Mouse (Mus musculus) CH12.LX (cell line): ENCODE data around the gene Tlx1. TPM values are rescaled to one million over a fixed set of nuclear protein-coding genes. Genes with fewer than 3 reads are reported as not detected.

Experiments used
- DNase-seq: peaks from one replicate; pipeline ENCODE4 v3.0.0-alpha.2; 2013; ENCODE audit errors: extremely low read depth
- H3K27ac ChIP-seq: 2 replicates; pipeline ENCODE4 v1.5.1; 2012; ENCODE audit warnings: low read depth, mild to moderate bottlenecking, control low read depth, moderate library complexity; ENCODE audit not compliant: insufficient read depth
- H3K27me3 ChIP-seq: replicated peaks from 2 replicates; pipeline ENCODE3; 2012; ENCODE audit warnings: inconsistent platforms
- H3K36me3 ChIP-seq, 2 experiments: replicated peaks in 1 of 2; 2 replicates each; pipeline versions ENCODE3 to v1.6.1; 2012; ENCODE audit warnings: inconsistent platforms in 1 of 2, low read length in 1 of 2, mild to moderate bottlenecking in 1 of 2, mixed read lengths in 1 of 2, moderate library complexity in 1 of 2; ENCODE audit not compliant: control insufficient read depth in 1 of 2, insufficient read depth in 1 of 2
- H3K4me1 ChIP-seq, 2 experiments: 2 replicates each; pipeline ENCODE4 v1.6.1; 2012; ENCODE audit warnings: inconsistent platforms in 1 of 2, moderate library complexity in 1 of 2; ENCODE audit not compliant: insufficient read depth in 2 of 2, control insufficient read depth in 1 of 2
- H3K4me2 ChIP-seq: 2 replicates; pipeline ENCODE4 v1.6.1; 2012; ENCODE audit warnings: low read depth, mild to moderate bottlenecking, control low read depth; ENCODE audit not compliant: poor library complexity, insufficient read depth, severe bottlenecking
- H3K4me3 ChIP-seq, 3 experiments: fragments of 150-350 bp in 1 of 3; sonication (generic) in 1 of 3; replicated peaks in 1 of 3; 2 replicates each; pipeline versions ENCODE3 to v1.5.1; 2011 to 2012; ENCODE audit warnings: low read depth in 2 of 3, low read length in 2 of 3, mild to moderate bottlenecking in 2 of 3, moderate library complexity in 2 of 3, control low read depth in 1 of 3, improper control_type of control experiment in 1 of 3, inconsistent platforms in 1 of 3, mixed read lengths in 1 of 3; ENCODE audit not compliant: poor library complexity in 1 of 3
- H3K79me2 ChIP-seq: replicated peaks from 2 replicates; pipeline ENCODE4 v1.6.1; 2012; ENCODE audit warnings: mild to moderate bottlenecking, moderate library complexity; ENCODE audit not compliant: control insufficient read depth, poor library complexity, insufficient read depth, severe bottlenecking; ENCODE audit errors: extremely low read depth
- H3K9ac ChIP-seq: 2 replicates; pipeline ENCODE4 v1.6.1; 2012; ENCODE audit warnings: low read depth, mild to moderate bottlenecking, control low read depth, moderate library complexity; ENCODE audit not compliant: insufficient read depth
- H3K9me3 ChIP-seq: replicated peaks from 2 replicates; pipeline ENCODE3; 2012; ENCODE audit warnings: low read length, inconsistent platforms, mixed read lengths
- E2F4 ChIP-seq: IDR thresholded peaks from 2 replicates; pipeline ENCODE4 v1.6.1; 2011; ENCODE audit warnings: low read depth, low read length, improper control_type of control experiment; ENCODE audit not compliant: insufficient replicate concordance
- ETS1 ChIP-seq: conservative IDR thresholded peaks from 2 replicates; pipeline ENCODE4 v1.6.1; 2012; ENCODE audit warnings: low read depth, mild to moderate bottlenecking, inconsistent platforms, low read length, improper control_type of control experiment, moderate library complexity
- JUN ChIP-seq: IDR thresholded peaks from 2 replicates; pipeline ENCODE4 v1.6.1; 2011; ENCODE audit warnings: low read depth, mild to moderate bottlenecking, low read length, improper control_type of control experiment, moderate library complexity; ENCODE audit not compliant: insufficient read depth
- JUND ChIP-seq: conservative IDR thresholded peaks from 2 replicates; pipeline ENCODE4 v1.6.1; 2011; ENCODE audit warnings: low read depth, low read length, improper control_type of control experiment
- KAT2A ChIP-seq: IDR thresholded peaks from 2 replicates; pipeline ENCODE4 v1.6.1; 2012; ENCODE audit warnings: low read length, improper control_type of control experiment, inconsistent platforms; ENCODE audit not compliant: insufficient replicate concordance
- MAFK ChIP-seq: IDR thresholded peaks from 2 replicates; pipeline ENCODE4 v1.6.1; 2011; ENCODE audit warnings: low read length, improper control_type of control experiment; ENCODE audit not compliant: insufficient replicate concordance
- MAX ChIP-seq: IDR thresholded peaks from 2 replicates; pipeline ENCODE4 v1.6.1; 2011; ENCODE audit warnings: low read length, improper control_type of control experiment
- MYC ChIP-seq: IDR thresholded peaks from 2 replicates; pipeline ENCODE4 v1.6.1; 2011; ENCODE audit warnings: low read depth, mild to moderate bottlenecking, improper control_type of control experiment, low read length
- NELFE ChIP-seq: IDR thresholded peaks from 2 replicates; pipeline ENCODE4 v1.6.1; 2011; ENCODE audit warnings: low read depth, low read length, improper control_type of control experiment
- NRF1 ChIP-seq: IDR thresholded peaks from 2 replicates; pipeline ENCODE4 v1.6.1; 2014; ENCODE audit warnings: low read depth, mild to moderate bottlenecking, inconsistent platforms, low read length, improper control_type of control experiment, moderate library complexity
- SMC3 ChIP-seq: IDR thresholded peaks from 2 replicates; pipeline ENCODE4 v1.6.1; 2011; ENCODE audit warnings: low read depth, low read length, improper control_type of control experiment
- UBTF ChIP-seq: IDR thresholded peaks from 2 replicates; pipeline ENCODE4 v1.6.1; 2012; ENCODE audit warnings: low read depth, mild to moderate bottlenecking, inconsistent platforms, low read length, improper control_type of control experiment, moderate library complexity
- dilution Hi-C: fragments of 300-500 bp; cut with MboI; formaldehyde crosslinking; loops from 2 replicates; pipeline ENCODE4 v1.14.3; 2020; ENCODE audit warnings: low sequenced_read_pairs; ENCODE audit not compliant: extremely low pct_unique_long_range_greater_than_20kb, extremely low pct_ligation_motif_present
- in situ Hi-C: fragments of 300-500 bp; cut with MboI; formaldehyde crosslinking; loops from 3 replicates; pipeline ENCODE4 v1.14.3; 2019; ENCODE audit warnings: low sequenced_read_pairs, low pct_ligation_motif_present, low pct_unique_long_range_greater_than_20kb, mixed read lengths
- polyA plus RNA-seq: library from polyadenylated mRNA; unstranded; fragments of >175 nt; gene quantifications from 2 replicates; pipeline ENCODE4 v1.2.1, GENCODE M21; 2012; ENCODE audit warnings: low read depth; ENCODE audit not compliant: insufficient read length
- total RNA-seq, 2 experiments: library from RNA; depleted of rRNA; stranded (reverse); fragments of 300-350 nt in 1 of 2; fragments of >200 nt in 1 of 2; gene quantifications; 2 replicates each; pipeline ENCODE4 v1.2.3; 2012 to 2014

Tlx1 gene
- total and polyA plus RNA-seq, 3 experiments: not detected

DNA sequence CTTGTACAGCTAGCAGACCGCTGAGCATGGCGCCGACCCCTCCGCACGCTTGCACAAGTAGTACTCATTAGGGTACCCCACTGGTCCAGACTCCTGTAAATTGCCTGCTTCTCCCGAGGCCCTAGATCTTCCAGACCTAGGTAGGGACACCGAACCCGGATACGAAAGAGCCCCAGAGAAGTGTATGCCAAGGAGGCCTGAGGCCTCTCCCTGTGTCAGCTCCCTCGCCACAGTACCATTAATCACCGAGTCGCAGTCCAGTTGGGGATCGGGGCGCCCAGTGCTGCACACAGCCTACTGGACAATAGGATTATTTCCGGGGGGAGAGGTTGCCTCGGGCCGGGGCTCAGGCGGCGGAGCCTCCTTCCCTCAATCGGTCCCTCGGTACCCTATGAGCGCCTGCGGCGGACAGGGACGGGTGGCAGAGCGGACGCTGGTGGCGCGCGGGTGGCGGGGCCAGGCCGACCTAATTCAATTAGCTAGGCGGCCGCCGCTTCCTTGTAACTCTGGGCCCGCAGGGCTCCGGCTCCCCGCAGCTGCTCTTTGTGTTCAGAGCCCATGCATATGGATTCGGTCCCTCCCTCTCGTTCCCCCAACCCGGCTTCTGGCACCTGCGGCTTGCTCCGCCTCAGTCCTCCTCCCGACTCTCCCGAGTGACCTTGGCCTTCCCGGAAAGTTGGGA, 7.1 kb upstream of the Tlx1 start:
- Histone ChIP-seq H3K27ac (no peak overlapping the region), H3K9me3 (no peaks in the 10 kb centered on the region), H3K36me3 (no peaks in the 10 kb centered on the region), H3K79me2 (no peaks in the 10 kb centered on the region), H3K9ac (no peak overlapping the region), H3K4me1 (no peaks in the 10 kb centered on the region), H3K4me2 (no peak overlapping the region), H3K4me3 (no peak overlapping the region), H3K27me3 (peaks cover 99% of the 10 kb centered on the region)
- in situ Hi-C loops (no loop called here), dilution Hi-C loops (no loop called here)
- DNase-seq: no peak
- TF ChIP-seq E2F4 (no peak), MAX (no peak), KAT2A (no peak), JUN (no peak), MYC (no peak), UBTF (no peak)

DNA sequence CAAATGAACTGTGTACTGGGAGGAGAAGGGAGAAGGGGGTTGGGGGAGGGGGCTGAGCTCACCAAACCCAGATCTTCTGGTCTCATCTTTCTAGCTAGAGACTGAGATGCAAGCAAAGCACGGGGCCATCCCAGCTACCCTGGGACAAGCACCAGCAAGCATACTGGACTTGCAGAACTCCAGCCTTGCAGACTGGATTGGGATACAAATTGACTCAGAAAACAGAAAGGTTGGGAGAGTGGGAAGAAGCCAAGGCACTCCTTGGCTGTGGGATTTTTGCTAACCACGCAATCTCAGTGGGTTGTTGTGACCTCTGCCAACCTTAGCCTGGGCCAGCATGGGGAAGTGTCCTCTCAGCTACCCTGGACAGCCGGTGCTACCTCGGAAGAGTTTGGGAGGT, 3.4 kb upstream of the Tlx1 start:
- H3K9me3 ChIP-seq: no peaks in the 10 kb centered on the region
- no peak overlapping the region for H3K4me3 ChIP-seq
- H3K9ac ChIP-seq: no peak overlapping the region
- H3K27me3 ChIP-seq: peaks cover 81% of the 10 kb centered on the region
- H3K4me1 ChIP-seq: peaks cover 0 to 3% of the 10 kb centered on the region in 2 experiments; a peak in 1 of 4 replicates
- dilution Hi-C loops (no loop called here), in situ Hi-C loops (no loop called here)
- no peak for TF ChIP-seq NELFE
- no peak for TF ChIP-seq E2F4
- TF ChIP-seq SMC3: no peak
- no peak for TF ChIP-seq MAX
- no peak for TF ChIP-seq ETS1
- TF ChIP-seq NRF1: no peak
- no peak for TF ChIP-seq MAFK
- no peak for TF ChIP-seq JUND
- H3K36me3 ChIP-seq: no peaks in the 10 kb centered on the region
- no peak overlapping the region for H3K27ac ChIP-seq
- DNase-seq: no peak
- no peaks in the 10 kb centered on the region for H3K79me2 ChIP-seq
- H3K4me2 ChIP-seq: no peak overlapping the region
